Mouse (Mus musculus) ovary, adult 18-20 months (tissue): Measurements from ENCODE around the gene Prkcb.

Source experiments
- DNase-seq: peaks from one replicate; pipeline ENCODE4 v3.0.0; 2022; ENCODE audit warnings: low spot score, mixed read lengths

Prkcb gene

DNA sequence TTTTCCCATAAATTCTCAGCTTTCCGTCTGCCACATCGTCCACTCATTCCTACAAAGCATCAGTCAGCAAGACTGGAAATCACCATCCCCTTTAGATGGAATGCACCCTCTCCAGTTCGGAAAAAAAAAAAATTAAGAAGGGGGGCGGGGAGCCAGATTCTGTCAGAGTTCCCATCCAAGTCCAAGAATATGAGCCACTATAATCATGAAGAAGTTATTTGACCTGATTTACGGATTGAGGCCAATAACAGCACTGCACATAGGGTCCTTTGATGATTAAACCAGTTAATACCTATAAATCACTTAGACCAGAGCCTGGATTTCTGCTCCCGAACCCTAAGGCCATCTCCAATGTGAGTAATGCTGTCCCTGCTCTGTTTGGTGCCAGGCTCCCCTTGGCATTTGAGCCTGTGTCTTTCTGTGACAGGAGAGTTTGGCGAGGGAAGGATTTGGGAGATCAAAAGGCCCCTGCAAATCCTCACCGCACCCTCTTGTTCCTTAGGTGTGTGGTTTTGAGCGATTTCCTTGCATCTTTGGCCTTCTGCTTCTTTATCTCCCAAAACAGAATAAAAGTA lies 308.1 kb downstream of the Prkcb start:
- no peak for DNase-seq

DNA sequence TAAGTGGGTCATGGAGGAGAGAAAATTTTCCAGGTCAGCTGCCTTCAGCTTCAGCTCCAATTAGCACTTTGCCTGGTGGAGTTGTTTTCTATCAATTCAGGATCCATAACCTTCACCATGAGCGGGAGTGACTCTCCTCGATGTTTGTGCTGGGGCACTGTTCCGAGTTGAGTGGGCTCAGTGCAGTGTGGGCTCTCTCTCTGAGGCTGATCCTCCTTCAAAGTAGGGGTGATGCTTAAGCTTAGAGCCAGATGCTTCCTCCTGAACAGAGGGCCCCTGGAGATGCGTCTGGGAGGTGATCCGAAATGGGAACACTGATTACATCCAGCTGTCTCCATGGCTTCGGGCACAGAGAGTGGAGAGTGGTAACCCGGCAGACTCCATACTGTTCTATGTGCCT lies 308.8 kb downstream of the Prkcb start:
- DNase-seq, result no peak

DNA sequence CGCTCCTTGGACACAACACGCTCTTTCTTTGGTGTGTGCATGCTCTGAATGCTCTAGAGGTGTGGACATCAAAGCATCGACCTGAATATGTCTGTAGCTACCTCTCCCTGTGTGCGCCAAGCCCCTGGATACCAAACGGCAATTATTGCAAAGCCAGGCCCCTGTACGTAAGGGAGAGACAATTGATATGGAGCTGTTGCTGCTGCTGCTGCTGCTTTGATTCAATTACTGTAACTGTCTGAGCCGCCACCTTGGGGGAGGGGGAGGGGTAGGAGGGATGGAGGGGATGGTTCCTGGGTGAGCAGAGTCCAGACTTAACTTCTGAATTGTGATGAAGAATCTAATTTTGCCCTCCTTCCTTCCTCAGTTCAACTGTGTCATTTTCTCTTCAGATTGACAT lies 312.3 kb downstream of the Prkcb start:
- no peak for DNase-seq

DNA sequence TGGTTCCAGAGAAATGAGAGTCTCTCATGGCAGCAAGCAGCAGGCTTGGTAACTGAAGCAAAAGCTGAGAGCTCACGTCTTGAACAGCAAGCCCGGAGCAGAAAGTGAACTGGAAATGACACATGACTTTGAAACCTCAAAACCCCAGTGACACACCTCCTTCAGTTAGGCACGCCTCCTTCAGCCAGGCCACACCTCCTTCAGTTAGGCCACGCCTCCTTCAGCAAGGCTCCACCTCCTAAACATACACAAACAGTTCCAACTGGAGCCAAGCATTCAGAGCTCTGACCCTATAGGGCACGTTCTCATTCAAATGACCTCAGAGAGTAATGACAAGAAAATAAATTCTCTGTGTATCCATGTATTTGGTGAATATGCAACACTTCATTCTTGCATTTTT lies 316.5 kb downstream of the Prkcb start:
- DNase-seq, result no peak

DNA sequence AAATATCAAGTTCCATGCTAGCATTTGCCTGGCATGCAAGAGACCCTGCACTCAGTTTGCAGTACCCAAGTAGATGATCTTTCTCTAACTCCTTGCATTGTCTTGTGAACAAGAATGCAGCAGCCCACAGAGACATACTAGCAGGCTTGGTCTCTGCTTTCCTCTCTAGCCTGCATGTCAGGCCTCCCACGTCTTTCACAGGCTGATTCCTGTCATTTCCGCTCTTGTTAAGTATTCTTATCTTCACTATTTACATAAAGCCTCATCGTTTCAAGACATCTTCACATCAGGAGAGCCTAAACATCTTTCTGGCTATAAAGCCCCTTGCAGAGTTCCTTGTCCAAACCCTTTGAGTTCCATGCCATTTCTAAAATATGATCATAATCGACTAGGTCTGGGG lies 320.9 kb downstream of the Prkcb start:
- no peak for DNase-seq

DNA sequence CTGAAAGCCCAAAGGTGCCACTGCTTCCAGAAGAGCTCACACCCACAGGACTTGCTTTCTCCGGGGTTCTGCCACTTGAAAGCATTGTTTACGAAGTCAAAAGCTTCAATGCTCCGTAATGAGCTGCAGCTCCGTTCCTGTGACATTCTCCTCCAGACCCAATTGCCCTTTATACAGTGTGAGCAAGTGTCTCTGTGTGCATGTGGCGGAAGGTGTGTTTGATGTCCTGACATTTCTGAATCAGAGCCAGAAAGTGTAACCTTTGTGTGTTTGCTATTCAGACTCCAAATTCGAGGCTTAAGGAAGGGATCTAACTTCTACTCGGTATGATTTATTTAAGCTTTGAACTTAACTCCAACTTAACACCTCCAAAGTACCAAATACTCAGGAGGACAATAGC lies 321.6 kb downstream of the Prkcb start:
- no peak for DNase-seq

DNA sequence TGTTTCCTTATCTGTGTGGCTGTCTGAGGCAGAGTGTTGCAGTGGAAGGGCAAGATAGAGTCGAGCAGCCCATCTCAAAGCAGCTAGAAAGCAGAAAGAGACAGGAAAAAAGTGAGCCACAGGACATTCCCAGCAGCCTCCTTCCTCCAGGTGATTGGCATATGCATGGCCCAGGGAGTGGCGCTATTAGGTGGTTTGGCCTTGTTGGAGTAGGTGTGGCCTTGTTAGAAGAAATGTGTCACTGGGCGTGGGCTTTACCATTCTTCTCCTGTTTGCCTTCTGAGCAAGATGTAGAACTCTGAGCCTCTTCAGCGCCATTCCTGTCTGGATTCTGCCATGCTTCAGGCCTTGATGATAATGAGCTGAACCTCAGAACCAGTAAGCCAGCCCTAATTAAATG lies 325.3 kb downstream of the Prkcb start:
- no peak for DNase-seq

DNA sequence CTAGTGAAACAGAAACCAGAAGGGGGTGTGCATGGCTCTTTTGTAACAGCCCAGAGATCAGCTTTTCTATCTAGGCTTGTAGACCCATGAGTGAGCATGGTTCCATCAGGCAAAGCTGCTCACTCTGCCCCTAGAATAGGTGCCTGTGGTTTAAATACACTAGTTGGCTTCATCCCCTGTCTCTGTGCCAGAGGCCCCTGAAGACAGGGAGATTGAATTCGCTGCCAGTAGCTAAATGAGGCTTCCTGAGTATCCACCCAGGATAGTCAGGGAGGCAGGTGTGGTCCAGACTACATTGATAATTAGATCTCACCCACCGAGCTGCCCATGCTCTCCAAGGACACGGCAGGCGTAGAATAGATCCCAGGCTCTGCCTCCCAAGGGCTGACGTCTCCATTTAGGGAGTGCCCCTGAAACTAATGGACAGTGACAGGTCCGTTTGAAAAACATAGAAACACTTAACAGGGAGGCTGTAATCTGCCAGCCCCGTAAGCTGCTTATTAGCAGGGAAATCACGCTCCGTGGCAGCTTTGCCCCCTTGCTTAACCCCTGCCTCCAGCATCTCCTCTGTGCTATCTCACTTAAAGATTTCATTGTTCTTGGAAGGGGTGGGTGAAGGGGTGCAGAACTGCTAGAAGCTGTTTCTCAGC lies 333.7 kb downstream of the Prkcb start:
- DNase-seq, result no peak

DNA sequence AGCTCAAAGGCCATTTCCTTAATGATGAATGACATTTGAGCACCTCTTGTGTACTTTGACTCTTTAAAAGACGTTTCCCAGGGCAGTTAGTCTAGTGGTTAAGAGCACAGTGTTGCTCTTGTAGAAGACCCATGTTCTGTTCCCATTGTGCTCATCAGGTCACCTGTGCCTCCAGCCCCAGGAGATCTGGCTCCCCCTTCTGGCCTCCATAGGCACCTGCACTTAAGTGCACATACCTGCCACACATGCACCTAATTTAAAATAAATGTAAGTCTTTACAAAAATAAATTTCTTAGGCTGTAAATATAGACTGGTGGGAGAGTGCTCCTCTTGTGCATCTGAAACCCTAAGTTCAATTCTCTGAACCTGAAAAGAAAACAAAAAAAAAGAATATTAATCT lies 335.2 kb downstream of the Prkcb start:
- DNase-seq, result no peak

DNA sequence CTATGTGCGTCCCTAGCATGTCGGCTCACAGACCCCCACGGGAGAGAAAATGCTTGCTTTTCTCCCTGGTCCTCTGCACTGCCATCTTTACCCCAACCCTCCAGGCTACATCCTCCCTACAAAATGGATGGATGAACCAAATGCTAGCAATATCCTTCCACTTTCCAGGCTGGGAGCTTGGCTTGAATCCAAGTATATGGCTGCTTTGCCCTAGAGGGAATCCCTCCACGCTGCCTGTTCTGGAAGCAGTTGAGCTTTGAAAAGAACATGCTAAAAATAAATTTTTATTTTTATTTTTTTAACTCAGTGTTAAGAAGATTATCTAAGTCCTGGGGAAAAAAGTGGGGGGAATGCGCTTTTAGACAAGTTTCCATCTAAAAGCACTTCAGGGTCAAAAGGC lies 339.5 kb downstream of the Prkcb start:
- DNase-seq, result no peak

DNA sequence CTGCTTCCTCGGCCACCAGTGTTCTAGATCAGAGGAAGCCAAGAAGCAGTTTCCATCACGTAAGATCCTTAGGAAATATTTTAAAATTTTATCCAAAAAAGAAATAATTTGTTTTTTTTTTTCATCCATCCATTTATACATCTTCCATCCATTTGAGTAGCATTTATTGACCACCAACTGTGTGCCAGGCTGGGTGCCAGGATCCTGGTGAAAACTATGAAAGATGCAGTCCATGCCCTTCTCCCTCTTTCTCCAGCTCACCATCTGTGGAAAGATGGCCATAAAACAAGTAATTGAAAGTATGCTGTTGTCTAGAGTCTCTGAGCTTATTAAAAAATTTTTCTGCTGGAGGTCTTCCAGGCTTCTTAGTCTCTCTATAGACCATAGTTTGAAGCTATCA lies 341.8 kb downstream of the Prkcb start:
- DNase-seq, result no peak

DNA sequence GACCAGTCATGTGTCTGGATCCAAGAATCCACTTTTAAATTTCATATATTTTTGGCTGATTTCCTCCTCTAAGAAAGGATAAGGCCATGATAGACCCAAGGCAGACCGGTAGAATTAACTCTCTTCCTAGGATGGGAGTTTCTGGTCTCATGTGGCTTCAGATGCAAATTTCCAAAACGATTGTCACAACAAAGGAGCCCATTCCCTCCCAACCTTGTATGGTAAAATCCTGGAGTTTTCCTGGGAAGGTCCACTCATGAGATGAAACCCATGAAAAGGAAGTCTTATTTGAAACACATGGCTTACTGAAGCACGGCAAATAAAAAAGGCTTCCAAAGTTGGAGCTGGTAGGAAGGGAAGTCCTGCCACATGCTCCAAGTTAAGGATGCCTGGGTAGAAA lies 342.6 kb downstream of the Prkcb start:
- DNase-seq, result no peak

DNA sequence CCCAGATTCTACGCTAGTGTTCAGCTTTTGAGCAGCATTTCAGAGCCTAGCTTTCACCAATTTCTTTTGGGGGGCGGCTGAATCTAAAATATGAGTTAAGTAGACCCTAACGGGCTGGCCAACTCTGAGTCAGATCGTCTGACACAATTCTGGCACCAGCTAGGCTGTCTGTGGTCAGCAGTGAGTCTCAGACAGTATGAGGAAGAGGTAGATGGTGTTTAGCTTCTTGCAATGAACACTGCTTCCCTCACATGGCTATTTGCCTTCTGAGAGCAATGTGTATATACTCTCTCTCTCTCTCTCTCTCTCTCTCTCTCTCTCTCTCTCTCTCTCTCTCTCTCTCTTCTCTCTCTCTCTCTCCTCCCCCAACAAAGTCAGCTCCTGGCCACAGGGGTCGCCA lies 344.4 kb downstream of the Prkcb start:
- DNase-seq, result no peak

DNA sequence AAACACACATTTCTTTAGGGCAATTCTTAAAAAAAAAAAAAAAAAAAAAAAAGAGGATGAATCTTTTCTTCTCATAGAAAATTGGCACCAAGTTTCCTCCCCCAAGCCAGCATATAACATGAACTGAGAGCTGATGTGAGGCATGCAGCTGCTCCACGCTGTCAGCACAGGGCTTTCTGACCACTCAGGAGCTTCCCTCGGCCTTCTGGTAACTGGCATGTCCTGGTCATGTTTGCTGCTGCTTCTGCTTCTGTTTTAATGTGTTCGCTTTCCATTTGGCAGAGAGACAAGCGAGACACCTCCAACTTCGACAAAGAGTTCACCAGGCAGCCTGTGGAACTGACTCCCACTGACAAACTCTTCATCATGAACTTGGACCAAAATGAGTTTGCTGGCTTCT lies 344.9 kb downstream of the Prkcb start:
- no peak for DNase-seq

DNA sequence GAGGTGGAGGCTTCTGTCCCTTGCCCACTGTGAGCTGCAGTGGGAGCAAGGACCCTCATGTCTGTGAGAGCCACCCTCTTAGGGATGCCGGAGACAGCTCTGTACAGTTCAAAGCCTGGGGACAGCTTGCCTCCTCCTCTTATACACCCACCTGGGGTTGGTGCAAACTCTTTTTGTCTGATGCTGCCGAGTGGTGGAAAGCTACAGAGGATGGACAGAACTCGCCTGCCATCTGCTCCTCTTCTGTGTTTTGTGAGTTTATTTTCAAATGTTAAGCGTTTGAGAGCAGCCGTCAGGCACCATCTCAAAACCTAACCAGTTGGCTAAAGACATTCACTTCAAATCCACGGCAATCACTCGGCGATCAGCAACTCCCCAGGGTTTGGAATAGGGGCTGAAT lies 355.1 kb downstream of the Prkcb start:
- no peak for DNase-seq

DNA sequence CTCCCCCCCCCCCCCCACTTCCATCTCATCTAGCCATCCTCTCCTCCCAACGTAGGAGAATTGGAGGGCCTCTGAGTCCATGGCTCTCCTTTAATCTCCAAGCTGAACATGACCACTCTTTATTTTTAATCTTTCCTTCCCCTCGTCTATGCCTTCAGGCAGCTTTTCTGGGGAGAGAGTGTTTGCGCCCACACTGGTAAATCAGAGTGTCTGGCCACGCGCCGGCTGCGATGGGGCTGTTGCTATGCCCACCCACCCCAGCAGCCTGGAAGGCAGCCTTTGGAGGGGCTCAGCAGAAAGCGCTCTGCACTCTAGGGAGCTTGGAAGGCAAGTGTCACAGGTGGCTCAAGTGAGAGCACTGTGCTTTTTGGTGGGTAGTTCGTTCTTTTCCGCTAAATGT lies 360.8 kb downstream of the Prkcb start:
- DNase-seq, result no peak

DNA sequence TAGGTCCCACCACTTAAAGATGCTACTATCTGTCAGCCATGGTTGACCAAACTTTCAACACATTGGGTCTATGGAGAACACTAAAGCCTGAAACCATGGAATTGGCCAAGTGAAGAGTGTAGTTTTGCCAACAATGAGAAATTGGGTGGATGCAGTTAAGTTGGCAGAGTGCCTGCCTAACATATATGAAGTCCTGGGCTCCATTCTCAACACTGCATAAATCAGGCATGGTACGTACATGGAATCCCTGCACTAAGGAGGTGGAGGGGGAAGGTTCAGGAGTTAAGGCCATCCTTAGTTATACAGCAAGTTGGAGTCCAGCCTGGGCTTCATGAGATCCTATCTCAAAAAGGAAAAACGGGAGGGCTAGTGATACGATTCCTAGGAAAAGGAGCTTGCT lies 364.0 kb downstream of the Prkcb start:
- no peak for DNase-seq

DNA sequence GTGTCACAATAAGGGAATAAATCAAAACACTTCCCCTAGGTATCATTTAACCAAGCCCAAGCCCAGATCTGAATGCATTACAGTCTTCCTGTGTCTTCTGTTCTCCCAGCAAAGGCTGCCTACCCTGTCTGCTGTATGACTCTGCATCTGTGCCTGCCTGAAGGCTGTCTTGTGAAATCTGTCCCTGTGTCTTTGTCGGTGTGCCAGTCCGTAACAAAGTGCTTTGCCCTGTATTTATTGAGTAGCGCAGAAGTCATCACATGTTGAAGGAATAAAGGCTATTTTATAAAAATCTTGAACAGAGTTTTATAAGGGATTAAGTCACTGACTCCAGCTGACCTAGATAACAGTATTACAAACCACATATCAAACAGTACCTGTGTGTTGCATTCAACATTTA lies 368.1 kb downstream of the Prkcb start:
- no peak for DNase-seq

DNA sequence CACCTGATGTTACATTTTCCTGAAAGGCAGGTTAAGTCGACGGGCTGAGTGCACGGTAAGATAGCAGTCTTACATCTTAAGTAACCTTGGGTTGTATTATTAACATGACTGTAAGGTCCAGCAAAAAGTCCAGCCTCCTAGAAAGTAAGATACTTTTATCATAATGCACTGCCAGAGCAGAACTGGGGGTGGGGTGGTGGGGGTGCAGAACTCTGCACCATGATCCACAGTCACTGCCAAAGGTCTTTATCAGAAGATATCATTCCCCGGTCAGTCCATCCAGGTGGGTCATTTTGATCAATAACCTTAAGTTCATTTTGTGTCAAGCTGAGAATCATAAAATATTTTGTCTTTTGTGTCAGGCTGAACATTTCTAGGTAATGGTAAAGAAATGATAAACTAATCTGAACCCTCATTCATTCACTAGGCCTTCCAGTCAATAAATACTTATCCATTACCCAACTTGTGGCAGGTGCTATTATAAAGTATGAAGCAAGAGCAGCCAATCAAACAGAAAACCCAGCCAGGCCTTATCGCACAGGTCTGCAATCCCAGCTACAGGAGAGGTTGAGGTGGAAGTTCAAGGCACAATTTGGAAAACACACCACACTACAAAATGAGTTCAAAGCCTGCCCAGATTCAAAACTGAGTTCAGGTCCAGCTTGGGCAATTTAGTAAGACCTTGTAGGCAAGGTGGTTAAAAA lies 369.0 kb downstream of the Prkcb start:
- no peak for DNase-seq

DNA sequence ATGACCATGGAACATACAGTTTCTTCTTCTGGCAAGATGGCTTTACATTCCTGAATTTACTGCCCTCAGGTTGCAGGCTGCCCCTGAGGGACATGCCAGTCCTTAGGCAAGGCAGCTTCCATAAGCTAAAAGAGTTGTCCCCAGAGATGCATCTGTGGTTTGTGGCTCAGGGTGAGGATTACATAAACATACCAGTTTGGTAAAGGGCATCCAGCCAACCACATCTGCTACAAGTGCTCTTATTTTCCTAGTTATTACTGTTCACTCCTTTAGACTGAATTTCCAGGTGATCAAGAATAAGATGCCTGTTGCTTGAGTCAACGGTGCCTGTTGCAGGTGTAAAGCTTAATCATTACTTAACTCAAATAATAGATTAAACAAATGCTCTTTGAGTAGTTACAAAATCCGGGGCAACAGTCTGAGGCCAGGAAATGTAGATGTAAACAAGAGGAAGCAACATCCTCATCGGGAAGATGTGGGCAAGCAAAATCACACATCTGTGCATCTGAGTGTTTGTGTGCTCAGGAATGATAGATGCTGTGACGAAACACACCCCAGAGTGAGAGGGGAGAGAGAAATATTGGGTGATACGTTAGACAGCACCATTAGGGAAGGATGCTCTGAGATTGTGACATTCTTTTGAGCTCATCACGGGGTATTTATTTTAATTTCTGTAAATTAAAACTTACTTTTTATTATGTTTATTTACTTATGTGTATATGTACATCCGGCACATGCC lies 376.9 kb downstream of the Prkcb start:
- no peak for DNase-seq

DNA sequence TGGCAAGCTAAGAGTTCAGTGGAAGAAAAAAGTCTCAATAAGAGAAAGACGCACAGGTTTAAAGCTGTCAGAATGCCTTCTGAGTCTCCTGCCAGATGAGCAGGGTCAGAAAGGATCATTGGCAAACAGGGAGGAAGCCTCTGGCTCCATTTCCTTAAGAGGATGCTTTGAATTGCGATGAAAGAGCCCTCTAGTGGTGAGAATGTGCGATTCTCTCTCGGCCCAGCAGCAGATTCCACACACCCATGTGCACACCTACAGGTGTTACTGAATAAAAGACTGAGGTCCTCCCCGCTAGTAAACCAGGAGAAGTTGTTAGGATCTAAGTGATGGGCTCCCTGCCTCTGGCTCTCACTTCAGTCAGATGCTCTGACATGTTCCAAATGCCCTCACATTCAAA lies 379.4 kb downstream of the Prkcb start:
- DNase-seq, result no peak

DNA sequence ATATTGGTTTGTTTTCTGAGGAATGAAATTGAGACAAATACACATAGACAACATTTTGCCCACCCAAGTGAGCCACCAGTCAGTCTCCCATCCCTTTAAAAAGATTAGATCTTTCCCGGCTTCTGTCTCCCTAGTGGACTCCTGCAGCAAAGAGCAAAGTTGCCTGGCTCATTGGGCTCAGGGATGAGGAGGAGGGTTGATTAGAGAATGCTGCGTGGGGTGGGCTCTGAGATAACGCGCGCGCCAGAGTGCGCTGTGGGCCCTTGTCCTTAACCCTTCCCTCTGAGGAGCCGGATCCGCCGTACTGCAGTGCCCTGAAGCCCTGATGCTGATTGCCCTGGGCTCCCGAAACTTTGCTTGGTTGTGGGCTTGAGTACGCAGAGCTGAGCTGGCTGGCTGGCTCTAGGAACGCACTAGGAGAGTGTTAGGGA lies 381.9 kb downstream of the Prkcb start, which contains the start of gene Cacng3:
TSS of gene Cacng3 (plus strand) at position 51 of the 431 bp plus-strand sequence.
- no peak for DNase-seq
